Mouse (Mus musculus): ENCODE measurements at regions not wholly inside any gene's neighbourhood (a gene's known extent, or its start where the extent isn't known, plus 50 kb on each side); places are given as distances from the start of the nearest gene placed in this dataset.

DNA sequence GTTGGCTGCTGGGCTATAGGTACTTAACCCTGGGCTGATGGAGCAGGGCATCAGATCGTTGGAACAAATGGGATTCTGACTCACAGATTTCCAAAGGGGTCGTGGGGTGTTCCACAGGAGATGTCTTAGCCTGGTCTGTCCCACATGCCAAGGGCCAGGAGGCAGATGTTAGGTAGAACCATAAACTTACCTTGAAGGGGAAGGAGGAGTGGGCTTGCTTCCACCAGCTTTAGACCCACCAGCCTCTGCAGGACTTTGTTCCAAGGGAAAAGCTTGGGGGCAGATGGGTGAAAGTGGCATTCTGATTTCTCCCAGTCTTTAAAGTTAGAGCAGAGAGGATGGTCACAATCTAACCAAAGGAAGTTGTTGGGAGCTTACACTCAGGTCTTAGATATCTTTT, 165.7 kb upstream of the Agap1 start:
- no peak for DNase-seq (ENCODE audit: low spot score in 2 of 2)

GRCm38 (mm10) chr1:89296691-89297090, 157.9 kb upstream of the Agap1 start:
- no peak for DNase-seq (ENCODE audit: low spot score in 2 of 2)

GRCm38 (mm10) chr1:89297766-89298165, 156.8 kb upstream of the Agap1 start:
- DNase-seq (ENCODE audit: low spot score in 2 of 2): no peak

GRCm38 (mm10) chr1:89301151-89301550, 153.5 kb upstream of the Agap1 start:
- no peak for DNase-seq (ENCODE audit: low spot score in 2 of 2)

DNA sequence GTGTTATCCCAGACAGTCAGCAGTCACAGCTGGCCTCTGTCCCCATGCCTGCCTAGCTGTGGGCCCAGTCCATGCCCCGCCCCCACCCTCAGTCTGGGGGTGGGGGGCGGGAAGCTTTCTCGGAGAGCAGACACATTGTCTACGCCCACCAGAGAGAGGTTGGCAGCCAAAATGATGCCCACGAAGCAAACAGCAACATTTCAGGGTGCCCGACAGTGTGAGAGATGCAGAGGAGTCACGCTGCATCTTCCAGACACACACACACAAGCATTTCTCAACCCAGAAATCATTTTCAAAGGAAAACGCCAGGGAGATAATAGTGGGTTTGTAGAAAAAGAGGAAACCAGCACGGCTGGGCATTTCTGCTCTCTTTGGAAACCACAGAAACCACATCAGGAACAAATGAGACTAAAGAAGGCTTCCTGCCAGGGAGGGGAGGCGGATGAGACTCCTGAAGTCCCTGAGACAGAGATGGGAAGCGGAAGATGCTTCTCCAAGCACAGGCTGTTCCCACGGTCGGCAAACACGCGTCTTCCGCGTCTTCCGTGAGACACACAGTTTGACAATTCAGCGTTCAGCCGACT, 152.1 kb upstream of the Agap1 start:
- DNase-seq (ENCODE audit: low spot score in 2 of 2): no peak

GRCm38 (mm10) chr1:89305171-89305570, 149.4 kb upstream of the Agap1 start:
- DNase-seq (ENCODE audit: low spot score in 2 of 2): no peak

DNA sequence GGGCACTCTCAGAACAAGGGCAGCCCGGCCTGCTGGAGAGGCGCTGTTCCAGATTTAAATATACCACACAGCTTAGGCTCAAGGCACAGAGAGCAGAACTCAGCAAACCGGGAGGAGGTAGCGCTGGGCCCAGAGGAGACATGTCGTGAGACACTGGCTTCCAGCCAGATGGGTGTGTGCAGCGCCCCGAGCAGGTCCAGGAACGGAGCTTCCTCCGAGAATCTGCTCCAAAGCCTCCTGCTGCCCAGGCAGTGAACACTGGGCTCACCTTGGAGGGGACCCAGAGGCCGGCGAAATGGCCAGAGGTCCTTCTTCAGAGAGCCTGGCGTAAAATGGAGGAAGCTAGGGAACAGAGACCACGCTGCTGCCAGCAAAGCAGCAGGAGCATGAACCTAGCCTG, 145.8 kb upstream of the Agap1 start:
- DNase-seq (ENCODE audit: low spot score in 2 of 2): no peak

GRCm38 (mm10) chr1:89313064-89313463, 141.5 kb upstream of the Agap1 start:
- no peak for DNase-seq (ENCODE audit: low spot score in 2 of 2)

DNA sequence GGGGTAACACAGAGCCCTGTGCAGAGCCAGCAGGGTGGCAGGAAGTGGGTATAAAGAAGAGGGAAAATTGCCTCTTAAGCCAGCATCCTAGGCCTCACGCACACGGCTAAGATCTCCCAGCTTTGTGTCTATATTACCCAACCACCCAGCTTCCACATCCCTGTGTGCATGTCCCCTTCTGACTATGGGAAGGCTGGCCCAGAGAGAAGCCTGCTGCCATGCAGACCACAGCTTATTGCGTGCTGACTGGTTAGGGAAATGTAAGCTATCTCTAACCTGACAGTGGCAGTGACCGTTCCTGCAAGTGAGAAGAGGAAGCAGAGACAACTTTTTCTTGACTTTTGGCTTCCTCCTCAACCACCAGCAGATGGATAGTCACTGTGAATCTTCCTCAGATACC, 136.7 kb upstream of the Agap1 start:
- no peak for DNase-seq (ENCODE audit: low spot score in 2 of 2)

GRCm38 (mm10) chr1:89318663-89319062, 135.9 kb upstream of the Agap1 start:
- DNase-seq (ENCODE audit: low spot score in 2 of 2): no peak

DNA sequence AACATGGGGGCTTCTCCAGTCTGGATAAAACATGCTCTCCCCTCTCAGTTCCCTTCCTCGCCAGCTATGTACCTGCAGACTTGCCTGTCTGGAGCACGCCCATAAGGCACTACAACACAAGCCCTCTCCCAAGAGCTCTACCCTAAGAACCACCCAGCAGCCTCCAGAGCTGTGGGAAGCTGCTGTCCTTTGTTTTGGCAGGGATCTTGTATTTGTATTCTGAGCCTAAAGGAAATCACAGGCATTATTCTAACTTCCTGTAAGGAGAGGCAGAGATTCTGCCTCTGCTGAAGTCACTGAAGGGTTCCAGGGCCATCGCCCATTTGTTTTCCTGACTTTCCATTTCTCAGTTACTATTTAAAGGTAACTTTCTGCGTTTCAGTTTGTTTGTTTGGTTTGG, 132.0 kb upstream of the Agap1 start:
- DNase-seq (ENCODE audit: low spot score in 2 of 2): no peak

DNA sequence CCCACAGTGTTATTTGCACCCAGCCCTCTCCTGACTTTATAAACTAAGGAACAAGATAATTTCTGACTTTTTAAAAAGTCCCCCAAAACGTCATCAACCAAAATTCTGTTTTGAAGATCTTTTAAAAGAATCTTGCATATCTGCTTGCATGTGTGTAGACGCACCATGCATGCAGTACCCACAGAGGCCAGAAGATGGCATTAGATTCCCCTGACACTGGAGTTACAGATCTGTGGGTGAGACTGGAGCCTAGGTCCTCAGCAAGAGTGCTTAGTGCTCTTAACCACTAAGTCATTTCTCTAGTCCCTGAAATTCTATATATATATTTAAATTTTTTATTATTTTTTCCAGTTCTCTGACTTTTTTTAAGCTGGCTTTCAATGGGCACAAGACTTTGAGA, 131.5 kb upstream of the Agap1 start:
- DNase-seq (ENCODE audit: low spot score in 2 of 2): peak in 1 of 2 experiments; percentile 6

DNA sequence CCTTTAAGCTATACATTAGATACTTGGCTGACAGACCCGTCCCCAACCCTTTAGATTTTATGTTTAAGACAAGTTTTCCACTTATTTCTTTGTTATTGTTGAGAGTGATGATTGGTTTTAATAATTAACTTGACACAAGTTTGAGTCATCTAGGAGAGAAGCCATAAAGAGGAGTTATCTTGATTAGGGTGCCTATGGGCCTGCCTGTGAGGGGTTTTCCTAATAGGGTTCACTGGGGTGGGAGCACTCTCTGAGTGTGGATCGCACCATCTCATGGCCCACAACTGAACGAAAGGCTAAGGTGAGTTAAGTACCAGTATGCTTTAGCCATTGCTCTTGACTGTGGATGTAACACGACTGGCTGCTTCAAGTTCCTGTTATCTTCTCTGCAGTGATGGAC, 123.3 kb upstream of the Agap1 start:
- no peak for DNase-seq (ENCODE audit: low spot score in 2 of 2)

GRCm38 (mm10) chr1:89332676-89333075, 121.9 kb upstream of the Agap1 start:
- no peak for DNase-seq (ENCODE audit: low spot score in 2 of 2)

DNA sequence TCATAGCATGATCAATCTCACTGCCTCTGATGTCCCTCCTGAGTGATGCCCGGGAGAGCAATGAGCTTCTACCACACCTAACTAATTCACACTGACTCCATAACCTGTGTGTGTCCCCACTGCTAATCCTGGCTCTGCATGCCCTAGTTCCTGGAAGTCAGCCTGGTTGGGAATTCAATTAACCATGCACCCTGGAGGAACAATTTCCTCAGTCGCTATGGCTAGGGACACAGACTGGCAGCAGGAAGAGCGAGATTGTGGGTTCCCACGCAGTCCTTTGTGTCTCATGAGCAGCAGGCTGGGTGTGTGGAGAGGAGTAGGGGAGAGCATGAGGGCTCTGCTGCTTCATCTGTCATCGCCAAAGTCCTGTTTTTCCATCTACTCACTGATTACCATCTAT, 116.7 kb upstream of the Agap1 start:
- no peak for DNase-seq (ENCODE audit: low spot score in 2 of 2)

DNA sequence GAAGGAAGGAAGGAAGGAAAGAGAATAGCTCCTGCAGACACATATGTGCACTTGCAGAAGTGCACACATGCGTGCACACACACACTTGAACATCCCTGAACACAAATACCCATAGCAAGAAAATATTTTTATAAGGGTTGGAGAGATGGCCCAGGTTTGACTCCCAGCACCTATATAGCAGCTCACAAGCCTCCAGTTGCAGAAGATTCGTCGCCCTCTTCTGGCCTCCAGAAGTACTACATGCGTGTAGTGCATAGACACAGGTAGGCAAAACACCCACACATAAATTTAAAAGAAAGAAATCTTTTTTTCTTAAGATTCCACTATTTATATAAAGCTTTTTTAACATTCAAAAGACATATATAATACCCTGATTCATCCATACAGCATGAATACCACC, 111.8 kb upstream of the Agap1 start:
- DNase-seq (ENCODE audit: low spot score in 2 of 2): no peak

DNA sequence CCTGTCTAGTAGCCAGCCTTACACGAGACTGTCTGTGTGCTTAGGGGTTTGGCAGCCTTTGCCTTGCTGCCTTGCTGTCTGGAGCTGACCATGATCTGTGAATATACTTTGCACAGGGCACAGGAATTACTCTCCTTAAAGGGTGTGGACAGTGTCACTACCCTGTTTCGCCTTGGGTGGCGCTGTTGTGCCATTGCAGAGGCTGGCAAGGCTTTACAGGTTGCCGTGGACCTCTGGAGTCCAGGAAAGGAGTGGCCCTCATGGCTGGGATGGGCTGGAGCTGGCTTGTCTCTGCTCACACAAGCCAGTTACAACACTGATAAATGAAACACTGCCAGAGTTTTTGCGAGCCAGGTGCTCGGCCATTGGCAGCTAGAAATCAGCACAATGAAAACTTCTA, 110.1 kb upstream of the Agap1 start:
- DNase-seq (ENCODE audit: low spot score in 2 of 2): peak in 1 of 2 experiments; percentile 31

- DNase-seq (ENCODE audit: low spot score in 2 of 2): no peak
Measured at GRCm38 (mm10) chr1:89347341-89347740, 107.3 kb upstream of the Agap1 start.

GRCm38 (mm10) chr1:89352936-89353335, 101.7 kb upstream of the Agap1 start:
- no peak for DNase-seq (ENCODE audit: low spot score in 2 of 2)

DNA sequence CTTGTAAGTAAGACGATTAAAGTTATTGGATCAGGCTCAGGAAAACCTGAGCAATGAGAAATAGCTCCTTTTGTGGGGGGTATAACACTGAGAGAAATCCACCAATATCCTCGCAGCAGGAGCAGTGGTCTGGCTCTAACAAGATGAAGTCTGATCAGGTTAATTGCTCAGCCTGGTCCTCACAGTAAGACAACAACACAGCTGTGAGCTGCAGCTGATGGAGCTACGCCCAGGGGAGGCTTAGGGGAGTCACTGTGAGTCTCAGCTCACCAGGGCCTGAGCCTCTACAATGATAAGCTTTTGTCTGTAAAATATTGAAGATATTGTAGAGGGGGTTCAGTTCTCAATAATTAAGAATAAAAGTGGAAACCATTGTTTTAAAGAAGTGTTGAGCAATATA, 95.3 kb upstream of the Agap1 start:
- no peak for DNase-seq (ENCODE audit: low spot score in 2 of 2)

DNA sequence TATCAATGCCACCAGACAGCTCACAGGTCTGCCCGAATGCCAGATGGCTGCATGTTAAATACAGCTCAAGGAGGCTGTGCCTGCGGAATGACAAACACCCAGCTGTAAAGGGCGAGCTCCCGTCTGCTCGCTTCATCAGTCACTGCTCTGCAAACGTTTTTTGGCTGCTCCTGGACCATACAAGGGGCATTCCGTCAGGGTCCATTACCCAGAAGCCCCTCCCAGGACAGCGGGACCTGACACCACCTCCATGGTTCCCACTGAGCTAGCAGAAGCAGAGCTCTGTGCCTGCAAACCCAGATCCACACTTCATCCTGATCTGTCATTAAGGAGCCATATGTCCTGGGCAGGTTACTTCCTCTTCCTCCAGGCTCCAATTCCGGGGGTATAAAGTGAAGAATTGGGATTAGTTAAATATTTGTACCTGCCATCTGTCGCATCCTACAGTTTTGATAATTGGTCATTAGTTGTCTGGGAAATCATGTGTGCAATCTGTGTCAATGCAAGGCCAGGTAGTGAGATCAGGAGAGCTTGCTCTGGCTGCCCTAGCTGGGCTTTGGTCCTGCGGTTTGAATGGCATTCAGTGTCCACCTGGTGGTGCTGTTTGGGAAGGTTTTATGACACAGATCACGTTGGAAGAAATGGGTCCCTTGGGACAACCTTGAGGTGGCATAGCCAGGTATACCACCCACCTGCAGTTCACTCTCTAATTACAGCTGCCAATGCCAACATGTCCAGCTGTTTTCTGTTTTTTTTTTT, 89.9 kb upstream of the Agap1 start:
- no peak for DNase-seq (ENCODE audit: low spot score in 2 of 2)

DNA sequence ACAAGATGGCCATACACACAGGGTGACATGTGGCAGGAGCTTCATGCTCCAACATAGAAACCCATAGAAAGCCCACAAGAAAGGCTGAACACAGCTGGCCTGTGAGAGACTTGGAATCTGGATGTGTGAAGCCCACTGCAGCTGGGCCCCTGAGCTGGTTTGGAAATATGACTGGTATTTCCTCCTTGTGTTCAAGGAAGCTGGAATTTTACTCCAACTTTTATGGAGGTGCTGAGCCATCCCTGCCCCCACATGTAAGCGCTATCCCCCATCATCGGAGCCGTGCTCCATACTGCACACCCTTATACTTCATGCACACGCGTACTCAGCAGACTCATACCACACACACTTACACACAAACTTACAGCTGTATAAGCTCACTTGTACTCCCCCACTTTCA, 87.7 kb upstream of the Agap1 start:
- no peak for DNase-seq (ENCODE audit: low spot score in 2 of 2)

- DNase-seq (ENCODE audit: low spot score in 2 of 2): no peak
Measured at GRCm38 (mm10) chr1:89373806-89374205, 80.8 kb upstream of the Agap1 start.

DNA sequence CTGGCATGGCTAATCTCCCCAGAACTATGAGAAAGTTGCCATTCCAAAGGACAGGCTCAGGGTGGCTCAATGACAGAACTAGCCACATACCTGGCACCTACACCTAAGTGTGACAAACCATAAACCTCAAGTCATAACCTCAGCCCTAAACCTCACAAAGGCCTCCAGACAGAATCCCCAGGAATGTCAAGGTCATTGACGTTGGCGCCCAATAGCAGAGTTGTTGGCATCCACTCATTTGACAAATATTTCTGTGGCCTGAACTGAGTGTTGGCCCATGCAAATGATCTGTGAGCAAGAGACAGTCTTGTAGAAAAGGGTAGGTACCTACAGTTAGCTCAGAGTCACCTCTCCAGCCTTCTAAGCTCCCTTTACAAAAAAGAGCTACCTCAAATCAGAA, 80.3 kb upstream of the Agap1 start:
- no peak for DNase-seq (ENCODE audit: low spot score in 2 of 2)
